Mouse (Mus musculus) bone marrow macrophage, adult 2 months (primary cell): ENCODE data around the gene Cnpy1. TPM values are rescaled to one million over a fixed set of nuclear protein-coding genes. Genes with fewer than 3 reads are reported as not detected.

Experiments used
- H3K27ac ChIP-seq: 2 replicates; pipeline ENCODE4 v1.5.1; 2012; ENCODE audit warnings: low read depth, low read length; ENCODE audit not compliant: insufficient read depth
- H3K4me1 ChIP-seq: 2 replicates; pipeline ENCODE4 v1.6.1; 2012; ENCODE audit warnings: low read length; ENCODE audit not compliant: control insufficient read depth, insufficient read depth
- H3K4me3 ChIP-seq: 2 replicates; pipeline ENCODE4 v1.5.1; 2012; ENCODE audit warnings: mild to moderate bottlenecking, low read length, moderate library complexity; ENCODE audit not compliant: insufficient read depth
- CTCF ChIP-seq: IDR thresholded peaks from 2 replicates; pipeline ENCODE4 v1.5.1; 2012; ENCODE audit warnings: low read depth, mild to moderate bottlenecking, low read length, moderate library complexity
- POLR2A ChIP-seq: IDR thresholded peaks from 2 replicates; pipeline ENCODE4 v1.6.1; 2012; ENCODE audit warnings: mild to moderate bottlenecking, low read depth, low read length, borderline replicate concordance
- polyA plus RNA-seq: library from polyadenylated mRNA; stranded (reverse); fragments of >200 nt; gene quantifications from 2 replicates; pipeline ENCODE4 v1.2.4, GENCODE M21; 2012; ENCODE audit not compliant: missing spikeins, insufficient read depth, insufficient read length

Gene Cnpy1
- polyA plus RNA-seq, 1 experiment, result not detected

GRCm38 (mm10) chr5:28174876-28175569 lies 70.6 kb downstream of the Cnpy1 start:
- Histone ChIP-seq H3K4me1 (no peaks in the 10 kb centered on the region), H3K27ac (no peak overlapping the region), H3K4me3 (peak overlapping the region; percentile 9; the same call in 1 of the 2 replicates)
- TF ChIP-seq POLR2A, result no peak
- no peak for TF ChIP-seq CTCF

- Histone ChIP-seq H3K4me3 (no peak overlapping the region), H3K27ac (no peak overlapping the region), H3K4me1 (no peaks in the 10 kb centered on the region)
- no peak for TF ChIP-seq CTCF
Observed at GRCm38 (mm10) chr5:28174086-28174485, 71.5 kb downstream of the Cnpy1 start.

DNA sequence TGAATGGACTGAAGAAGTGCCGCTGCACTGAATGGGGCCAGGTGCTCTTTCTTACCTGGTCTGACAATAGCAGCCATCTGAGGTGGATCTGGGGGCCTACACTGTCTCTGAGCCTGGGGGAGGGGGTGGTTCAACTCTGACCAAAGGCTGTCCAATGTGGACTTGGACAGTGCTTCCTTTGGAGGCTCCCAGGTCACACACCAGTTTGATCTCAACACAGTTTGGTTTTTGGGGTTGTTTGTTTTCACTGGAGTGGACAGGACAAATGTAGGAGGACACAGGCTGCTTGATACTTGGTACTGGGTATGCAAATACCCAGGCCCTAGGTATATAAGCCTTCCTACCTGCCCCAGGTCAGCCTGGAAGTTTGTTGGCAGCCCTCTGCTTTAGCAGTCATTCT lies 71.9 kb downstream of the Cnpy1 start:
- Histone ChIP-seq H3K27ac (no peak overlapping the region), H3K4me1 (no peaks in the 10 kb centered on the region), H3K4me3 (no peak overlapping the region)
- TF ChIP-seq POLR2A, result no peak
- no peak for TF ChIP-seq CTCF

- Histone ChIP-seq H3K27ac (no peak overlapping the region), H3K4me3 (no peak overlapping the region), H3K4me1 (0 out of 2 replicates have a peak, but pooled peaks cover 2% of the 10 kb centered on the region)
- TF ChIP-seq CTCF (no peak), POLR2A (no peak)
Observed at GRCm38 (mm10) chr5:28172921-28173670, 72.5 kb downstream of the Cnpy1 start.

DNA sequence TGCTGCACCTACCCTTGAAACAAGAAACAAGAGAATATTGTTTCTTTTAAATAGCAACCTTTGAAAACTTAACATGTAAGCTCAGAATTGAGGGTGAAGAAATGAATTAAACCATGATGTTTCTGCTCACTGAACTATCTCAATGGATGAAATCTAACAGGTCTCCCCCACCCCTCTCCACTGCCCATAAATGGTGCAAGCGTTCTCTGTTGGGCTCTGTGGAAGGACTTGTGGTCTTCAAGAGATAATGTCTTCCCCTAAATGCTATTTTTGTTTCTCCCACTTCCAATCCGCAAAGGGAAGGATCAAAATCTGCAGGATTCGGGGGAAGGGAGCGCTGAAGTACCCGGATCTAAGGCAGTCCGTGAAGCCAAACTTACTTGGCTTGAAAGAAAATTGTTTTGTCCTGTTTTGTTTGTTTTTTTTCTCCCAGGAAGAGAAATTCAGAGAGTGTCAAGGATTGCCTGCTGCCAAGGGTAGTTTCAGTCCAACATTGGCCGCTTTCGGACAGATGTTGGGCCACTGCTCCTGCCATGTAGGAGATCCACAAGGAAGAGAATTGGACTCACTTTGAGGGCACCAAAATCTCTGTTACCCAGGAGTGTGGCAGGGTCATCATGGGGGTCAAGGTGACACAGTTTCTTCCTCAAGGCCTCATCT lies 73.2 kb downstream of the Cnpy1 start:
- Histone ChIP-seq H3K4me3 (no peak overlapping the region), H3K27ac (no peak overlapping the region), H3K4me1 (0 out of 2 replicates have a peak, but pooled peaks cover 2% of the 10 kb centered on the region)
- no peak for TF ChIP-seq POLR2A
- TF ChIP-seq CTCF, result no peak

DNA sequence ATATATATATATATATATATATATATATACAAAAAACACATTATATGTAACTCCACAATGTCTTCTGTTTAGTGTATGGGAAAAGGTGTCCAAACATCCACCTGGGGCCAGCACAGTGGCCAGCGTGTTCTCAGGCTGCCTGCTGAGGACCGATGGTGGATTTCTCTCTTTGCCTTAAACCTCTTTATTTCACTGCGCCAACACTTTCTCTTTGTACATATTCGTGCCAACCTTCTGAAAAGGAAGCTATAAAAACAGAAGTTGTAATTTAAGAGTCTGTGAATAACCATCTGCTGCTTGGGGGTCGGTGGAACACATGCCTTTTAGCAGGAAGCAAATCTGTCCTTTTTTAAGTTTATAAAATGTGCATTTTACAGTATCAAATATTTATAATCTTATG lies 73.9 kb downstream of the Cnpy1 start:
- TF ChIP-seq POLR2A (no peak), CTCF (no peak)
- Histone ChIP-seq H3K4me3 (no peak overlapping the region), H3K4me1 (0 out of 2 replicates have a peak, but pooled peaks cover 2% of the 10 kb centered on the region), H3K27ac (no peak overlapping the region)

DNA sequence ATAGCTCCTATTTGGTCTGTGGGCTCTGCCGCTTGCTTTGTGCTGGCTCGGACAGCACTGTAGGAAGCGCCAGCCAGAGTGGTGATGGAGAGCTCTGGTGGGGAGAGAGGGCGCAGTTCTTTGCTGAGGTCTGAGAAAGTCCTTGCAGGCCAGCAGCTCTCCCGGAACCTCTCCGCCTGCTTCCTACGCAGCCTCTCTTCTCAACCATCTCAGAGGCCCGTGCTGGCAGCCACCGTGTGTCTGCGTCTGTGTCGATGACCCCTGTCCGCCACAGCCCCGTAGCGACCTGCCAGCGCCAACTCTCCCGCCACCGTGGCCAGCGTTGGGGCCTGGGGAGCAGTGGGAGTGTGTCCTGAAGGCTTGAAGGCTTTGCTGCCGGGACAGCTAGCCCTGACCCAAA lies 74.7 kb downstream of the Cnpy1 start:
- Histone ChIP-seq H3K4me1 (0 out of 2 replicates have a peak, but pooled peaks cover 2% of the 10 kb centered on the region), H3K4me3 (no peak overlapping the region), H3K27ac (no peak overlapping the region)
- no peak for TF ChIP-seq CTCF
- no peak for TF ChIP-seq POLR2A

DNA sequence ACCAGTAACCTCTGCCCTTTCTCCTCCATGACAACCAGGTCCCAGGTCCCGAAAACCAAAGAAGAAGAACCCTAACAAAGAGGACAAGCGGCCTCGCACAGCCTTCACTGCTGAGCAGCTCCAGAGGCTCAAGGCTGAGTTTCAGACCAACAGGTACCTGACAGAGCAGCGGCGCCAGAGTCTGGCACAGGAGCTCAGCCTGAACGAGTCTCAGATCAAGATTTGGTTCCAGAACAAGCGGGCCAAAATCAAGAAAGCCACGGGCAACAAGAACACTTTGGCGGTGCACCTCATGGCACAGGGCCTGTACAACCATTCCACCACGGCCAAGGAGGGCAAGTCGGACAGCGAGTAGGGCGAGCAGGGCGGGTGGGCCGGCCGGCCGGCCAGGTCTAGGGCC lies 75.5 kb downstream of the Cnpy1 start:
- Histone ChIP-seq H3K4me3 (no peak overlapping the region), H3K27ac (no peak overlapping the region), H3K4me1 (0 out of 2 replicates have a peak, but pooled peaks cover 2% of the 10 kb centered on the region)
- no peak for TF ChIP-seq POLR2A
- TF ChIP-seq CTCF, result no peak

GRCm38 (mm10) chr5:28169166-28169801 lies 76.3 kb downstream of the Cnpy1 start:
- Histone ChIP-seq H3K4me3 (no peak overlapping the region), H3K27ac (no peak overlapping the region), H3K4me1 (0 out of 2 replicates have a peak, but pooled peaks cover 2% of the 10 kb centered on the region)
- TF ChIP-seq CTCF, result no peak
- no peak for TF ChIP-seq POLR2A

DNA sequence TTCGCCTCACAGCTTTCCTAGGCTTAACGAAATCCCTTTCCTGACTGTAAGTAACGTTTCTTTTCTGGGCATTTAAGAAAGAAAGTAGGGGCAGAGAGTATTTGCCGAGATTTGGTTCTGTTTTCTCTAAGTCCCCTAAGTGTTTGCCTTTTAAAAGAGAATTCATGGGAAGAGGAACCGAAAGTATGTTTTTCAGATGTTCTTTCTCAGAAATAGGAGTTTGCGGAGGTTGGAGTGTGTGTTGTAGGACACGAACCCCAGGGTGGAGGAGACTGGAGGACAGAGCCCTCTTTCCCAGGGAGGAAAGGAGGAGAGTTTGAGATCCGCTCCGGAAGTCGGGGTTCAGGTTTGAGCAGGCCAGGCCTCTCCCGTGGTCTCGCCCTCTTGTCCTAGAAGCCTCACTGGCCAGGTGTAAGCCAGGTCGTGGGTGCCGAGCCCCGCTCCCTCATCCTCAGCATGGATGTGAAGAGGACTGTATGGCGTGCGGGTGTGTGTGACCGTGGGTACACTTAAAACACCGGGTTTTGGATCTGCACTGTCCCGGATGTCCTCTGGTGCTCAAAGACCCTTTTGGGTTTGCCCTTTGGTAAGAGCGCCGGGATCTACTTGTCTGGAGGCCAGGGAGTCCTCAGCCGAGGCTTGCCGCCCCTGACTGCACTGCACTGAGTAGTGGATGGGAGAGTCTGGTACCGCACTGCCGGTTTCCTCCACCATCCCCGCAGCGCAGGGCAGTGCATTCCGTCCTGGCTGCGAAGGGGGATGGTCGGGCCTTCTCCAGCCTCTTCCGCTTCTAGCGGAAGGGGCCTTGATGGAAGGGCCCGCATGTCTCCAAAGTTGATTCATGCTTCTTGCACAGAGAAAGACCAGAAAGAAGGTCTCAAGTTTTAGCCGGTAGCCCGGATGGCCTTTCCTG lies 77.1 kb downstream of the Cnpy1 start:
- peak overlapping the region; percentile 39 for H3K4me3 ChIP-seq
- no peak for TF ChIP-seq POLR2A
- no peak overlapping the region for H3K27ac ChIP-seq
- 0 out of 2 replicates have a peak, but pooled peaks cover 2% of the 10 kb centered on the region for H3K4me1 ChIP-seq
